Mouse (Mus musculus) myocyte (in vitro differentiated cells): ENCODE measurements around the gene Srarp.

Source experiments
- E2F4 ChIP-seq: IDR thresholded peaks from one replicate; pipeline ENCODE4 v1.6.1; 2011; ENCODE audit warnings: mild to moderate bottlenecking, control low read depth, moderate library complexity; ENCODE audit not compliant: insufficient read depth
- MAX ChIP-seq: IDR thresholded peaks from one replicate; pipeline ENCODE4 v1.6.1; 2011; ENCODE audit warnings: low read depth, mild to moderate bottlenecking, control low read depth
- MYOG ChIP-seq, 3 experiments: IDR thresholded peaks; one replicate each; pipeline ENCODE4 v1.6.1; 2011; ENCODE audit warnings: control low read depth in 2 of 3, low read depth in 2 of 3, mild to moderate bottlenecking in 2 of 3; ENCODE audit not compliant: insufficient read length in 2 of 3, control insufficient read depth in 1 of 3, insufficient read depth in 1 of 3
- POLR2A ChIP-seq: IDR thresholded peaks from one replicate; pipeline ENCODE4 v1.6.1; 2011; ENCODE audit warnings: low read depth, mild to moderate bottlenecking, control low read depth, moderate library complexity; ENCODE audit not compliant: insufficient read length
- POLR2AphosphoS2 ChIP-seq: IDR thresholded peaks from one replicate; pipeline ENCODE4 v1.6.1; 2011; ENCODE audit warnings: low read depth, control low read depth; ENCODE audit not compliant: insufficient read length
- TCF12 ChIP-seq: IDR thresholded peaks from one replicate; pipeline ENCODE4 v1.6.1; 2011; ENCODE audit warnings: mild to moderate bottlenecking, control low read depth; ENCODE audit not compliant: poor library complexity, insufficient read depth, severe bottlenecking
- USF1 ChIP-seq: IDR thresholded peaks from one replicate; pipeline ENCODE4 v1.6.1; 2011; ENCODE audit warnings: low read depth, mild to moderate bottlenecking, control low read depth, moderate library complexity

DNA sequence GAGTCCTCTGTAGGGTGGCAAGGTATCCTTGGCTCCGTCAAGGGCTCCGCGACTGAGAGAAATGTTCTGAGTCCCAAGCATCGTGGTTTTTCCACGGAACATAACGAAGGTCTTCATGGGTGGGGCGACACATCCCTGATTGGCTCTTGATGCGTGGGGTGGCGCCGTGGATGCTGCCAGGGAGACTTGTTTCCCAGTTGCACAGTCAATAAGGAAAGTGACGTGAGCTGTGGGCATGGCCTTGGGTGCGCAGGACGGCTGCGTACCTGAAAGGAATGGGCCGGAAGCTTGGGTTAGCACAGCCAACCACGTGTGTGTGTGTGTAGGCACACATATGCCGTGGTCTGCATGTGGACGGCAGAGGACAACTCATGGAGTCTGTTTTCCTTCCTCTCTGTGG, 2.7 kb downstream of the Srarp start:
- TF ChIP-seq USF1 (no peak), POLR2AphosphoS2 (no peak), MYOG (IDR thresholded peaks at IDR 0.05; ENCODE audit: control insufficient read depth in 1 of 3, insufficient read depth in 1 of 3, insufficient read length in 2 of 3, low read depth in 2 of 3) (no peak), E2F4 (no peak), POLR2A (no peak), MAX (no peak), TCF12 (no peak)
